37 mouse cellular contexts compared by ENCODE assay signal in genomic region chr1:130936351-130936750, GRCm38 (mm10). TPM values are rescaled to one million over a fixed set of nuclear protein-coding genes. Genes with fewer than 3 reads are reported as not detected.
A peak's percentile ranks its signal among the peaks of the same experiment; 100 is the strongest.
DNase-seq lines count a peak whose midpoint lies in the region; ATAC-seq lines count a peak whose summit lies in the region.
"Had no signal": no experiment of that assay in that cellular context is flagged by ENCODE, and none has a peak within 500 bp of the region (broad histone marks: within the 10 kb centered on the region; RNA-seq: fewer than 3 reads in every experiment).

No protein-coding gene starts in this region.

- H3K27ac ChIP-seq in hindbrain, embryonic 11.5 days (ENCODE audit: low read depth, low read length), result no peak overlapping the region
- no peak overlapping the region for H3K27ac ChIP-seq in hindbrain, embryonic 13.5 days
- no peak overlapping the region for H3K27ac ChIP-seq in neural tube, embryonic 15.5 days (replicated peaks)
- no peak overlapping the region for H3K27ac ChIP-seq in heart, embryonic 12.5 days (ENCODE audit: poor library complexity, severe bottlenecking)
- H3K27ac ChIP-seq: embryonic facial prominence, embryonic 13.5 days; heart, embryonic 10.5 days; hindbrain, embryonic 15.5 days; layer of hippocampus, adult 2 months; left cerebral cortex, adult 2 months; liver, embryonic 13.5 days; midbrain, embryonic 12.5 days; neural tube, embryonic 13.5 days had no signal

- H3K4me1 ChIP-seq in hindbrain, embryonic 11.5 days (replicated peaks; ENCODE audit: control insufficient read depth, insufficient read depth, low read length), result no peaks in the 10 kb centered on the region
- no peaks in the 10 kb centered on the region for H3K4me1 ChIP-seq in hindbrain, embryonic 13.5 days (replicated peaks)
- H3K4me1 ChIP-seq in neural tube, embryonic 15.5 days, result peaks cover 2% of the 10 kb centered on the region; the same call in 1 of the 2 replicates
- no peaks in the 10 kb centered on the region for H3K4me1 ChIP-seq in heart, embryonic 12.5 days (replicated peaks)
- H3K4me1 ChIP-seq: hindbrain, embryonic 15.5 days; liver, embryonic 13.5 days; midbrain, embryonic 12.5 days; neural tube, embryonic 13.5 days had no signal

- 59% methylated on average over 6 of the region's 6 CpGs for WGBS in hindbrain, embryonic 11.5 days
- WGBS in hindbrain, embryonic 13.5 days, result 57% methylated on average over 6 of the region's 6 CpGs
- WGBS in neural tube, embryonic 15.5 days, result 62% methylated on average over 6 of the region's 6 CpGs
- 54% methylated on average over 6 of the region's 6 CpGs for WGBS in heart, embryonic 12.5 days

- H3K4me3 ChIP-seq in hindbrain, embryonic 11.5 days (ENCODE audit: low read depth, low read length), result no peak overlapping the region
- H3K4me3 ChIP-seq in hindbrain, embryonic 13.5 days, result no peak overlapping the region
- H3K4me3 ChIP-seq in neural tube, embryonic 15.5 days (replicated peaks), result no peak overlapping the region
- H3K4me3 ChIP-seq in heart, embryonic 12.5 days, result no peak overlapping the region
- H3K4me3 ChIP-seq: embryonic facial prominence, embryonic 13.5 days; heart, embryonic 10.5 days; hindbrain, embryonic 15.5 days; layer of hippocampus, adult 2 months; left cerebral cortex, adult 2 months; liver, embryonic 13.5 days; midbrain, embryonic 12.5 days; myocyte; neural tube, embryonic 13.5 days had no signal

- H3K36me3 ChIP-seq in hindbrain, embryonic 11.5 days (ENCODE audit: control insufficient read depth, insufficient read depth, low read length), result no peaks in the 10 kb centered on the region
- H3K36me3 ChIP-seq in hindbrain, embryonic 13.5 days, result no peaks in the 10 kb centered on the region
- no peaks in the 10 kb centered on the region for H3K36me3 ChIP-seq in neural tube, embryonic 15.5 days
- no peaks in the 10 kb centered on the region for H3K36me3 ChIP-seq in heart, embryonic 12.5 days
- H3K36me3 ChIP-seq: embryonic facial prominence, embryonic 13.5 days; heart, embryonic 10.5 days; hindbrain, embryonic 15.5 days; liver, embryonic 13.5 days; midbrain, embryonic 12.5 days; neural tube, embryonic 13.5 days had no signal

- peak; percentile 39 for DNase-seq in hindbrain, embryonic 11.5 days (ENCODE audit: low spot score)
- peak; percentile 71 for DNase-seq in neural tube, embryonic 10.5 days (ENCODE audit: extremely low spot score, low spot score)
- DNase-seq in forelimb bud, embryonic 11.5 days (ENCODE audit: low read depth, low spot score), result peak; percentile 51
- DNase-seq in lung, postnatal 10 days, result no peak
- no peak for DNase-seq in Muller cell, postnatal 12 days (ENCODE audit: inconsistent ontology term)
- DNase-seq: adrenal gland, postnatal 14 days; cerebellum, adult 11 months; cerebellum, adult 9-10 months; forebrain, postnatal 0 days; gastrocnemius, postnatal 25 days; heart, adult 11 months; heart, postnatal 36 days; kidney, adult 2 months; kidney, postnatal 36 days; liver, embryonic 13.5 days; lung, adult 18-20 months; lung, postnatal 14 days; thymus, postnatal 14 days had no signal

- H3K9me3 ChIP-seq in hindbrain, embryonic 11.5 days (ENCODE audit: control insufficient read depth, low read length), result no peaks in the 10 kb centered on the region
- H3K9me3 ChIP-seq in hindbrain, embryonic 13.5 days, result no peaks in the 10 kb centered on the region
- H3K9me3 ChIP-seq in neural tube, embryonic 15.5 days (replicated peaks), result no peaks in the 10 kb centered on the region
- no peaks in the 10 kb centered on the region for H3K9me3 ChIP-seq in heart, embryonic 12.5 days (replicated peaks)
- H3K9me3 ChIP-seq: embryonic facial prominence, embryonic 13.5 days; heart, embryonic 10.5 days; hindbrain, embryonic 15.5 days; liver, embryonic 13.5 days; midbrain, embryonic 12.5 days; neural tube, embryonic 13.5 days had no signal

- no peak for ATAC-seq in hindbrain, embryonic 11.5 days (ENCODE audit: low FRiP score)
- ATAC-seq in hindbrain, embryonic 13.5 days (ENCODE audit: low FRiP score), result no peak
- no peak for ATAC-seq in neural tube, embryonic 15.5 days (ENCODE audit: low FRiP score)
- no peak for ATAC-seq in heart, embryonic 12.5 days (ENCODE audit: insufficient number of reproducible peaks, low FRiP score)
- ATAC-seq: forebrain, postnatal 0 days had no signal

- no peaks in the 10 kb centered on the region for H3K27me3 ChIP-seq in hindbrain, embryonic 11.5 days (ENCODE audit: control insufficient read depth, insufficient read depth, low read length)
- no peaks in the 10 kb centered on the region for H3K27me3 ChIP-seq in hindbrain, embryonic 13.5 days
- no peaks in the 10 kb centered on the region for H3K27me3 ChIP-seq in neural tube, embryonic 15.5 days (replicated peaks)
- no peaks in the 10 kb centered on the region for H3K27me3 ChIP-seq in heart, embryonic 12.5 days (replicated peaks)
- H3K27me3 ChIP-seq: embryonic facial prominence, embryonic 13.5 days; hindbrain, embryonic 15.5 days; liver, embryonic 13.5 days; midbrain, embryonic 12.5 days; neural tube, embryonic 13.5 days had no signal

- H3K4me2 ChIP-seq in hindbrain, embryonic 11.5 days (replicated peaks; ENCODE audit: low read depth, low read length), result no peak overlapping the region
- H3K4me2 ChIP-seq in hindbrain, embryonic 13.5 days, result no peak overlapping the region
- H3K4me2 ChIP-seq in neural tube, embryonic 15.5 days, result no peak overlapping the region
- H3K4me2 ChIP-seq in heart, embryonic 12.5 days, result no peak overlapping the region
- H3K4me2 ChIP-seq: embryonic facial prominence, embryonic 13.5 days; hindbrain, embryonic 15.5 days; liver, embryonic 13.5 days; midbrain, embryonic 12.5 days; neural tube, embryonic 13.5 days had no signal

- H3K9ac ChIP-seq in hindbrain, embryonic 11.5 days (ENCODE audit: low read depth, low read length), result no peak overlapping the region
- no peak overlapping the region for H3K9ac ChIP-seq in hindbrain, embryonic 13.5 days
- H3K9ac ChIP-seq in neural tube, embryonic 15.5 days (replicated peaks), result no peak overlapping the region
- H3K9ac ChIP-seq in heart, embryonic 12.5 days, result no peak overlapping the region
- H3K9ac ChIP-seq: embryonic facial prominence, embryonic 13.5 days; forebrain, postnatal 0 days; hindbrain, embryonic 15.5 days; liver, embryonic 13.5 days; midbrain, embryonic 12.5 days; neural tube, embryonic 13.5 days had no signal

RNA-seq across cellular contexts. Expression of gene Il19, which starts 3.6 kb away (rescaled TPM):
- not detected in 2 replicates for polyA plus RNA-seq in hindbrain, embryonic 11.5 days (2014; fragmentation: Nextera tagmentation; extraction: Ambion mirVana)
- polyA plus RNA-seq in hindbrain, embryonic 13.5 days (2015; fragmentation: Nextera tagmentation; extraction: Ambion mirVana), result not detected in 2 replicates
- not detected in 2 replicates for polyA plus RNA-seq in neural tube, embryonic 15.5 days (2015; fragmentation: Nextera tagmentation; extraction: Ambion mirVana)
- not detected in 2 replicates for polyA plus RNA-seq in heart, embryonic 12.5 days (2016; fragmentation: Nextera tagmentation; extraction: Ambion mirVana)
- polyA plus RNA-seq: embryonic facial prominence, embryonic 13.5 days; forebrain, embryonic 11.5 days; forebrain, postnatal 0 days; heart, embryonic 16.5 days; hindbrain, embryonic 15.5 days; intestine, embryonic 14.5 days; kidney, adult 2 months; liver, embryonic 13.5 days; midbrain, embryonic 12.5 days; midbrain, postnatal 0 days; neural tube, embryonic 13.5 days; small intestine, adult 2 months; stomach, embryonic 16.5 days; urinary bladder, adult 2 months had no signal

RNA-seq across cellular contexts. Expression of gene Il20, which starts 25.1 kb away (rescaled TPM):
- polyA plus RNA-seq in hindbrain, embryonic 11.5 days (2014; fragmentation: Nextera tagmentation; extraction: Ambion mirVana), result not detected in 2 replicates
- polyA plus RNA-seq in hindbrain, embryonic 13.5 days (2015; fragmentation: Nextera tagmentation; extraction: Ambion mirVana), result not detected in 2 replicates
- not detected in 2 replicates for polyA plus RNA-seq in neural tube, embryonic 15.5 days (2015; fragmentation: Nextera tagmentation; extraction: Ambion mirVana)
- not detected in 2 replicates for polyA plus RNA-seq in heart, embryonic 12.5 days (2016; fragmentation: Nextera tagmentation; extraction: Ambion mirVana)
- polyA plus RNA-seq: embryonic facial prominence, embryonic 13.5 days; forebrain, embryonic 11.5 days; forebrain, postnatal 0 days; heart, embryonic 10.5 days; heart, embryonic 16.5 days; hindbrain, embryonic 15.5 days; intestine, embryonic 14.5 days; kidney, adult 2 months; limb, embryonic 14.5 days; liver, embryonic 13.5 days; midbrain, embryonic 12.5 days; midbrain, postnatal 0 days; myocyte; neural tube, embryonic 13.5 days; small intestine, adult 2 months; stomach, embryonic 16.5 days; urinary bladder, adult 2 months had no signal

RNA-seq across cellular contexts. Expression of gene Il24, which starts 49.1 kb away (rescaled TPM):
- not detected in 2 replicates for polyA plus RNA-seq in hindbrain, embryonic 11.5 days (2014; fragmentation: Nextera tagmentation; extraction: Ambion mirVana)
- not detected in 2 replicates for polyA plus RNA-seq in hindbrain, embryonic 13.5 days (2015; fragmentation: Nextera tagmentation; extraction: Ambion mirVana)
- polyA plus RNA-seq in neural tube, embryonic 15.5 days (2015; fragmentation: Nextera tagmentation; extraction: Ambion mirVana), result not detected in 2 replicates
- not detected in 2 replicates for polyA plus RNA-seq in heart, embryonic 12.5 days (2016; fragmentation: Nextera tagmentation; extraction: Ambion mirVana)
- polyA plus RNA-seq: forebrain, embryonic 11.5 days; forebrain, postnatal 0 days; heart, embryonic 10.5 days; heart, embryonic 16.5 days; hindbrain, embryonic 15.5 days; intestine, embryonic 14.5 days; limb, embryonic 14.5 days; liver, embryonic 13.5 days; midbrain, embryonic 12.5 days; midbrain, postnatal 0 days; myocyte; neural tube, embryonic 13.5 days; small intestine, adult 2 months; stomach, embryonic 16.5 days; urinary bladder, adult 2 months had no signal

Comparison
In these comparisons a context has a peak if more than half of its experiments do, and no peak if none do; other contexts are left out.
1. DNase-seq: peak in hindbrain, embryonic 11.5 days (single experiment), neural tube, embryonic 10.5 days (single experiment) and forelimb bud, embryonic 11.5 days (single experiment); none in lung, postnatal 10 days (single experiment) and Muller cell, postnatal 12 days (single experiment).